Mouse (Mus musculus) E14TG2a.4 (cell line): Measurements from ENCODE around the gene Tmem256.
A peak's percentile ranks its signal among the peaks of the same experiment; 100 is the strongest.

Source experiments
- H3K27me3 ChIP-seq: 2 replicates; pipeline ENCODE4 v1.6.1; 2014; ENCODE audit warnings: low read length, control low read depth; ENCODE audit not compliant: insufficient read depth
- H3K36me3 ChIP-seq: 2 replicates; pipeline ENCODE4 v1.6.1; 2014; ENCODE audit warnings: low read length, control low read depth; ENCODE audit not compliant: insufficient read depth
- H3K4me1 ChIP-seq: replicated peaks from 2 replicates; pipeline ENCODE4 v1.6.1; 2014; ENCODE audit warnings: low read depth, low read length, control low read depth
- H3K4me3 ChIP-seq: replicated peaks from 2 replicates; pipeline ENCODE4 v1.5.1; 2014; ENCODE audit warnings: mild to moderate bottlenecking, low read length
- H3K9me3 ChIP-seq: 2 replicates; pipeline ENCODE4 v1.6.1; 2014; ENCODE audit warnings: low read length, control low read depth
- CTCF ChIP-seq: conservative IDR thresholded peaks from 2 replicates; pipeline ENCODE4 v1.5.1; 2014; ENCODE audit warnings: low read length
- NANOG ChIP-seq: IDR thresholded peaks from 2 replicates; pipeline ENCODE4 v1.6.1; 2014; ENCODE audit warnings: borderline replicate concordance, low read length, mixed read lengths
- POU5F1 ChIP-seq: IDR thresholded peaks from 2 replicates; pipeline ENCODE4 v1.6.1; 2014; ENCODE audit warnings: low read length, borderline replicate concordance

Tmem256 gene

GRCm38 (mm10) chr11:69846198-69846680, 7.9 kb downstream of the Tmem256 start, which contains the start of gene Plscr3:
Gene Plscr3, plus strand, starts transcription at chr11:69846376.
- peaks cover 33% of the 10 kb centered on the region for H3K36me3 ChIP-seq
- H3K4me1 ChIP-seq: peaks cover 37% of the 10 kb centered on the region
- no peaks in the 10 kb centered on the region for H3K9me3 ChIP-seq
- peak within 1 kb of the TSS; percentile 86 for H3K4me3 ChIP-seq
- TF ChIP-seq POU5F1 (no peak), CTCF (no peak), NANOG (no peak)
- peaks cover 22% of the 10 kb centered on the region for H3K27me3 ChIP-seq

- no peaks in the 10 kb centered on the region for H3K9me3 ChIP-seq
- TF ChIP-seq NANOG (no peak), POU5F1 (peak; percentile 23; the same call in 1 of the 2 replicates), CTCF (no peak)
- peak overlapping the region; percentile 86 for H3K4me3 ChIP-seq
- peaks cover 42% of the 10 kb centered on the region for H3K4me1 ChIP-seq
- H3K27me3 ChIP-seq: peaks cover 22% of the 10 kb centered on the region
- H3K36me3 ChIP-seq: peaks cover 41% of the 10 kb centered on the region
Observed at GRCm38 (mm10) chr11:69846738-69847688, 8.7 kb downstream of the Tmem256 start.

GRCm38 (mm10) chr11:69848021-69848420, 9.7 kb downstream of the Tmem256 start:
- Histone ChIP-seq H3K27me3 (peaks cover 22% of the 10 kb centered on the region), H3K4me3 (peak overlapping the region; percentile 86), H3K4me1 (peaks cover 46% of the 10 kb centered on the region), H3K36me3 (peaks cover 51% of the 10 kb centered on the region), H3K9me3 (no peaks in the 10 kb centered on the region)
- TF ChIP-seq CTCF: no peak
- no peak for TF ChIP-seq POU5F1
- no peak for TF ChIP-seq NANOG

GRCm38 (mm10) chr11:69849128-69849527, 10.8 kb downstream of the Tmem256 start:
- peaks cover 22% of the 10 kb centered on the region for H3K27me3 ChIP-seq
- no peak overlapping the region for H3K4me3 ChIP-seq
- H3K36me3 ChIP-seq: peaks cover 55% of the 10 kb centered on the region
- H3K4me1 ChIP-seq: peaks cover 57% of the 10 kb centered on the region
- TF ChIP-seq POU5F1 (no peak), CTCF (no peak), NANOG (no peak)
- no peaks in the 10 kb centered on the region for H3K9me3 ChIP-seq

- no peak for TF ChIP-seq CTCF
- H3K9me3 ChIP-seq: no peaks in the 10 kb centered on the region
- H3K36me3 ChIP-seq: peaks cover 60% of the 10 kb centered on the region
- H3K27me3 ChIP-seq: peaks cover 22% of the 10 kb centered on the region
- peaks cover 65% of the 10 kb centered on the region for H3K4me1 ChIP-seq
- no peak overlapping the region for H3K4me3 ChIP-seq
Observed at GRCm38 (mm10) chr11:69849884-69850283, 11.6 kb downstream of the Tmem256 start.

- Histone ChIP-seq H3K27me3 (peaks cover 22% of the 10 kb centered on the region), H3K4me3 (no peak overlapping the region), H3K9me3 (no peaks in the 10 kb centered on the region), H3K36me3 (peaks cover 61% of the 10 kb centered on the region), H3K4me1 (peaks cover 65% of the 10 kb centered on the region)
- TF ChIP-seq POU5F1: no peak
- TF ChIP-seq CTCF: no peak
- TF ChIP-seq NANOG: no peak
Observed at GRCm38 (mm10) chr11:69850754-69851153, 12.4 kb downstream of the Tmem256 start.

- no peak for TF ChIP-seq NANOG
- H3K9me3 ChIP-seq: no peaks in the 10 kb centered on the region
- peaks cover 59% of the 10 kb centered on the region for H3K36me3 ChIP-seq
- H3K4me1 ChIP-seq: peaks cover 70% of the 10 kb centered on the region
- 0 out of 2 replicates have a peak overlapping the region, but pooled peaks have one; percentile 13 for H3K4me3 ChIP-seq
- H3K27me3 ChIP-seq: peaks cover 25% of the 10 kb centered on the region
Observed at GRCm38 (mm10) chr11:69853994-69854393, 15.7 kb downstream of the Tmem256 start.

GRCm38 (mm10) chr11:69854680-69855079, 16.4 kb downstream of the Tmem256 start:
- Histone ChIP-seq H3K27me3 (peaks cover 27% of the 10 kb centered on the region), H3K9me3 (no peaks in the 10 kb centered on the region), H3K4me3 (peak overlapping the region; percentile 45), H3K4me1 (peaks cover 74% of the 10 kb centered on the region), H3K36me3 (peaks cover 52% of the 10 kb centered on the region)
- no peak for TF ChIP-seq NANOG
- no peak for TF ChIP-seq CTCF
- TF ChIP-seq POU5F1: no peak

- Histone ChIP-seq H3K9me3 (no peaks in the 10 kb centered on the region), H3K4me3 (peak overlapping the region; percentile 75), H3K36me3 (peaks cover 45% of the 10 kb centered on the region), H3K4me1 (peaks cover 71% of the 10 kb centered on the region), H3K27me3 (peaks cover 27% of the 10 kb centered on the region)
- no peak for TF ChIP-seq POU5F1
- TF ChIP-seq CTCF: peak; percentile 33
Observed at GRCm38 (mm10) chr11:69855347-69855746, 17.0 kb downstream of the Tmem256 start.
